Mouse (Mus musculus): ENCODE measurements around the gene Kcnk1. TPM values are rescaled to one million over a fixed set of nuclear protein-coding genes. Genes with fewer than 3 reads are reported as not detected.

Kcnk1 gene
- total RNA-seq, 1 experiment = 28.0 TPM

DNA sequence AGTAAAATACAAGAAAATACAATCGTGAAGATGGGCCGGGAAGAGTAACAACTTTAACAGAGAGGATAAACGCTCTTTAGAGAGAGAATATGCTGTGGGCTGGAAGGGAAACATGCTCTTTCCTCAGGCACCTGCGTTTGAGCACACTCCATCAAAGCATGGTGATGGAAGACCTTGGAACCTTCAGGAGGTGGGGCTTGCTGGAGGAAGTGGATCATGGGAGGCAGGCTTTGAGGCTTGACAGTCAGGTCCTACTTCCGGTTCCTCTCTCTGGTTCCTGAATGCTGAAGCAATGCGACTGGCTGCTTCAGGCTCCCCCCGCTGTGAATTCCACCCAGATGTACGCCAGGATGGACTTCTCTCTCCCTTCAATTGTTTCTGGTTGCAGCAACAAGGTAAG is 34.9 kb upstream of the Kcnk1 start:
- DNase-seq (ENCODE audit: low read depth, low spot score) = no peak
- in situ Hi-C loops (cut with MboI; ENCODE audit: low sequenced_read_pairs in 2 of 2, unreplicated experiment in 2 of 2) = no loop called here
- Histone ChIP-seq H3K27ac (ENCODE audit: insufficient read depth, low read depth, low read length, poor library complexity, severe bottlenecking) (no peak overlapping the region), H3K9ac (ENCODE audit: insufficient read depth, low read depth, low read length, poor library complexity, severe bottlenecking) (no peak overlapping the region), H3K36me3 (ENCODE audit: control insufficient read depth, insufficient read depth, low read length, poor library complexity, severe bottlenecking) (no peaks in the 10 kb centered on the region), H3K9me3 (ENCODE audit: control insufficient read depth, insufficient read depth, low read depth, low read length) (no peaks in the 10 kb centered on the region), H3K4me3 (ENCODE audit: insufficient read depth in 1 of 2, low read depth in 1 of 2, low read length in 2 of 2, poor library complexity in 1 of 2, severe bottlenecking in 1 of 2) (no peak overlapping the region), H3K4me1 (ENCODE audit: control insufficient read depth in 2 of 2, insufficient read depth in 2 of 2, low read length in 2 of 2, poor library complexity in 1 of 2) (peaks cover 2 to 12% of the 10 kb centered on the region in 2 experiments; a peak in 2 of 4 replicates)
- TF ChIP-seq HCFC1 (IDR thresholded peaks at IDR 0.05; ENCODE audit: borderline replicate concordance, insufficient read depth, low read length) (no peak), ZC3H11A (IDR thresholded peaks at IDR 0.05; ENCODE audit: borderline replicate concordance, low read depth, low read length) (no peak), ZNF384 (IDR thresholded peaks at IDR 0.05; ENCODE audit: low read depth, low read length) (no peak), CHD2 (IDR thresholded peaks at IDR 0.05; ENCODE audit: low read depth, low read length) (no peak)

DNA sequence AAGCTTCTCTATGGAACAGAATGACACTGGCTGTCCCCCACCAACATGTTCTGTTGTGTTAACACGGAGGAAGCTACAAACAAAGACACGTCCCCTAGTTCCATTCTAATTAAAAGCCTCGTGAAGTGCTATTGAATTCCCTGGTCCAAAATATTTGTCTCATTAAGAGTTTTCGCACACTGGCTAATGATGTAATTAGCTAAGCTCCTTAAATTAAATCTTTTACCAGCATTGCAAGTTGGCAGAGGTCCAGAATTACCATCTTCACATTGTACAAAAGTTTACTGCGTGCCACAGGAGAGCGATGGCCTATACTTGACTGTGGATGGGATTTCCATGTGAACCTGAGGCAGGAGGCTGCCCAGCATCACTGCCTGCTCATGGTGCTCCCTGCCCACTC is 33.2 kb upstream of the Kcnk1 start:
- in situ Hi-C loops (cut with MboI; ENCODE audit: low sequenced_read_pairs in 2 of 2, unreplicated experiment in 2 of 2) = no loop called here
- Histone ChIP-seq H3K9me3 (ENCODE audit: control insufficient read depth, insufficient read depth, low read depth, low read length) (no peaks in the 10 kb centered on the region), H3K27ac (ENCODE audit: insufficient read depth, low read depth, low read length, poor library complexity, severe bottlenecking) (no peak overlapping the region), H3K4me3 (ENCODE audit: insufficient read depth in 1 of 2, low read depth in 1 of 2, low read length in 2 of 2, poor library complexity in 1 of 2, severe bottlenecking in 1 of 2) (no peak overlapping the region), H3K9ac (ENCODE audit: insufficient read depth, low read depth, low read length, poor library complexity, severe bottlenecking) (no peak overlapping the region), H3K4me1 (ENCODE audit: control insufficient read depth in 2 of 2, insufficient read depth in 2 of 2, low read length in 2 of 2, poor library complexity in 1 of 2) (peaks cover 2 to 14% of the 10 kb centered on the region in 2 experiments; a peak in 2 of 4 replicates), H3K36me3 (ENCODE audit: control insufficient read depth, insufficient read depth, low read length, poor library complexity, severe bottlenecking) (no peaks in the 10 kb centered on the region)
- no peak for DNase-seq (ENCODE audit: low read depth, low spot score)
- TF ChIP-seq CHD2 (IDR thresholded peaks at IDR 0.05; ENCODE audit: low read depth, low read length) = no peak
- no peak for TF ChIP-seq ZNF384 (IDR thresholded peaks at IDR 0.05; ENCODE audit: low read depth, low read length)
- TF ChIP-seq HCFC1 (IDR thresholded peaks at IDR 0.05; ENCODE audit: borderline replicate concordance, insufficient read depth, low read length) = no peak
- no peak for TF ChIP-seq MAFK (IDR thresholded peaks at IDR 0.05; ENCODE audit: insufficient read depth, low read depth, low read length)
- no peak for TF ChIP-seq ZC3H11A (IDR thresholded peaks at IDR 0.05; ENCODE audit: borderline replicate concordance, low read depth, low read length)

DNA sequence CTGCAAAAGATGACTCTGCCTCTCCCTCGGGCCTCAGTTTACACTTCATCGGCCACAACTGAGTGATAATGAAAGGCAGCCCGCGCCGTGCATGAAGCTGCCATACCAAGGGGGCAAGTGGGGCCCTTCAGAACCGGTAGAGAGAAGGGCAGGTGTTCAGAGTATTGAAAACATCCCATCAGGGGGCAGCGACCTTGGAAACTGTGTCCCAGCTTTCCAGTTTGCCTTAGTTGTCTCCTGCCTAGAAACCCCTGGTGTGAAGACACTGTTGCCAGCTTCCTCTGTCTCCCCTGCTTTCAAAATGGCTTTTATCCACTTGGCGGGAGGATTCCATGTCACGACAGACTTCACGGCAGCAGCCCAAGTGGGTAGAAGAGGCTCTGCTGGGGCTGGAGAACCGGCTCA is 31.2 kb upstream of the Kcnk1 start:
- Histone ChIP-seq H3K9ac (ENCODE audit: insufficient read depth, low read depth, low read length, poor library complexity, severe bottlenecking) (no peak overlapping the region), H3K4me1 (ENCODE audit: control insufficient read depth in 2 of 2, insufficient read depth in 2 of 2, low read length in 2 of 2, poor library complexity in 1 of 2) (peaks cover 2 to 14% of the 10 kb centered on the region in 2 experiments; a peak in 2 of 4 replicates), H3K4me3 (ENCODE audit: insufficient read depth in 1 of 2, low read depth in 1 of 2, low read length in 2 of 2, poor library complexity in 1 of 2, severe bottlenecking in 1 of 2) (peak overlapping the region; percentile 33 to 38; a peak in 3 of 4 replicates), H3K27ac (ENCODE audit: insufficient read depth, low read depth, low read length, poor library complexity, severe bottlenecking) (peak overlapping the region; percentile 72), H3K9me3 (ENCODE audit: control insufficient read depth, insufficient read depth, low read depth, low read length) (no peaks in the 10 kb centered on the region), H3K36me3 (ENCODE audit: control insufficient read depth, insufficient read depth, low read length, poor library complexity, severe bottlenecking) (no peaks in the 10 kb centered on the region)
- DNase-seq (ENCODE audit: low read depth, low spot score) = no peak
- in situ Hi-C loops (cut with MboI; ENCODE audit: low sequenced_read_pairs in 2 of 2, unreplicated experiment in 2 of 2) = no loop called here
- TF ChIP-seq ZC3H11A (IDR thresholded peaks at IDR 0.05; ENCODE audit: borderline replicate concordance, low read depth, low read length) = no peak
- no peak for TF ChIP-seq HCFC1 (IDR thresholded peaks at IDR 0.05; ENCODE audit: borderline replicate concordance, insufficient read depth, low read length)
- no peak for TF ChIP-seq ZNF384 (IDR thresholded peaks at IDR 0.05; ENCODE audit: low read depth, low read length)
- TF ChIP-seq CHD2 (IDR thresholded peaks at IDR 0.05; ENCODE audit: low read depth, low read length) = no peak
- TF ChIP-seq MAFK (IDR thresholded peaks at IDR 0.05; ENCODE audit: insufficient read depth, low read depth, low read length) = no peak

DNA sequence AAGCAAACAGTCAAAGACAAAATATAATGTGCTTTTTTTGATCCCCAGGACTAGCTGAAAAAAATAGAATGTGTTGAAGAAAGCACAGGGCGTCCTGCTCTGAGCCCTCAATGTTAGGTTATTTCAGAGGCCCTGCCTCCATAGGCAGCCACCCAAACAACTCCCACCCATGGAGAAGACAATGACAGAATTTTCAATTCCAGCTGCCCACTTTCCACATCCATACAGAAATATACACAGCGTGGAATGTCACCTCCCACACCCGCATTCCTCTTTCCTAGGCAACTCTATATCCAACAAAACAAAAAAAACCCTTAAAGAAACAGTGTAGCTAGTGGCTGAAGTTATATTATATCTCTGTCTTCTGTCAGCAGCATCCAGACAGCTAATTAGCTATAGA is 23.6 kb upstream of the Kcnk1 start:
- no peaks in the 10 kb centered on the region for H3K9me3 ChIP-seq (ENCODE audit: control insufficient read depth, insufficient read depth, low read depth, low read length)
- no peak overlapping the region for H3K27ac ChIP-seq (ENCODE audit: insufficient read depth, low read depth, low read length, poor library complexity, severe bottlenecking)
- TF ChIP-seq MAFK (IDR thresholded peaks at IDR 0.05; ENCODE audit: insufficient read depth, low read depth, low read length) (no peak), ZNF384 (IDR thresholded peaks at IDR 0.05; ENCODE audit: low read depth, low read length) (no peak)
- no peak overlapping the region for H3K4me3 ChIP-seq (ENCODE audit: insufficient read depth in 1 of 2, low read depth in 1 of 2, low read length in 2 of 2, poor library complexity in 1 of 2, severe bottlenecking in 1 of 2)
- no peak for DNase-seq (ENCODE audit: low read depth, low spot score)
- H3K4me1 ChIP-seq (ENCODE audit: control insufficient read depth in 2 of 2, insufficient read depth in 2 of 2, low read length in 2 of 2, poor library complexity in 1 of 2) = peaks cover 0 to 5% of the 10 kb centered on the region in 2 experiments; a peak in 1 of 4 replicates
- in situ Hi-C loops (cut with MboI; ENCODE audit: low sequenced_read_pairs in 2 of 2, unreplicated experiment in 2 of 2) = no loop called here
- no peaks in the 10 kb centered on the region for H3K36me3 ChIP-seq (ENCODE audit: control insufficient read depth, insufficient read depth, low read length, poor library complexity, severe bottlenecking)
- H3K9ac ChIP-seq (ENCODE audit: insufficient read depth, low read depth, low read length, poor library complexity, severe bottlenecking) = no peak overlapping the region

DNA sequence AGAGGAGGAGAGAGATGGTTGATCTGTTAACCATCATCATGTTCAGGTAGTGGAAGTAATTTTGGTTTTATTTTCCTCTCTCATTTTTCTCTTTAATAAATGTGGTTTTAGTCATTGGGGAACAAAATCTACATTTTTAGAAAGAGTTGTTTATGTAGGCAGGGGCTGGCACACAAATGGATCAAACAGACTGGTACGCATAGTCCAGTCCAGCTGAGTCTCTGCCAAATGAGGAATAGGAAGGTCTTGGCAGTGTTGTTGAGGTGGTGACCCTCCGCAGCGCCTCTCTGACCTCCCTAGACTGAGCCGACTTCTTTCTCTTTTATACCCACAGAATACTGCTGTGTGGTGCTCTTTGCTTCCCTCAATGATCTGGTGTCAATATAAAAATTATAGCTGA is 19.0 kb upstream of the Kcnk1 start:
- TF ChIP-seq HCFC1 (IDR thresholded peaks at IDR 0.05; ENCODE audit: borderline replicate concordance, insufficient read depth, low read length) (no peak), MAFK (IDR thresholded peaks at IDR 0.05; ENCODE audit: insufficient read depth, low read depth, low read length) (no peak), ZC3H11A (IDR thresholded peaks at IDR 0.05; ENCODE audit: borderline replicate concordance, low read depth, low read length) (no peak), ZNF384 (IDR thresholded peaks at IDR 0.05; ENCODE audit: low read depth, low read length) (no peak), CHD2 (IDR thresholded peaks at IDR 0.05; ENCODE audit: low read depth, low read length) (no peak)
- in situ Hi-C loops (cut with MboI; ENCODE audit: low sequenced_read_pairs in 2 of 2, unreplicated experiment in 2 of 2) = no loop called here
- no peak for DNase-seq (ENCODE audit: low read depth, low spot score)
- Histone ChIP-seq H3K36me3 (ENCODE audit: control insufficient read depth, insufficient read depth, low read length, poor library complexity, severe bottlenecking) (no peaks in the 10 kb centered on the region), H3K9me3 (ENCODE audit: control insufficient read depth, insufficient read depth, low read depth, low read length) (no peaks in the 10 kb centered on the region), H3K9ac (ENCODE audit: insufficient read depth, low read depth, low read length, poor library complexity, severe bottlenecking) (no peak overlapping the region), H3K4me3 (ENCODE audit: insufficient read depth in 1 of 2, low read depth in 1 of 2, low read length in 2 of 2, poor library complexity in 1 of 2, severe bottlenecking in 1 of 2) (no peak overlapping the region), H3K4me1 (ENCODE audit: control insufficient read depth in 2 of 2, insufficient read depth in 2 of 2, low read length in 2 of 2, poor library complexity in 1 of 2) (peaks cover 0 to 5% of the 10 kb centered on the region in 2 experiments; a peak in 1 of 4 replicates), H3K27ac (ENCODE audit: insufficient read depth, low read depth, low read length, poor library complexity, severe bottlenecking) (no peak overlapping the region)
